Mouse (Mus musculus) testis, adult 2 months (tissue): ENCODE results near the gene Stx3.

ENCODE experiments used
- CTCF ChIP-seq: fragments of 200-500 bp; IDR thresholded peaks from 2 replicates; pipeline ENCODE4 v1.5.1; 2012; ENCODE audit warnings: low read depth, mild to moderate bottlenecking, inconsistent platforms, low read length, moderate library complexity; ENCODE audit not compliant: control insufficient read depth, insufficient read depth, insufficient replicate concordance
- POLR2A ChIP-seq: fragments of 200-500 bp; IDR thresholded peaks from 2 replicates; pipeline ENCODE4 v1.6.1; 2012; ENCODE audit warnings: low read depth, mild to moderate bottlenecking, inconsistent platforms, low read length, moderate library complexity; ENCODE audit not compliant: control insufficient read depth

DNA sequence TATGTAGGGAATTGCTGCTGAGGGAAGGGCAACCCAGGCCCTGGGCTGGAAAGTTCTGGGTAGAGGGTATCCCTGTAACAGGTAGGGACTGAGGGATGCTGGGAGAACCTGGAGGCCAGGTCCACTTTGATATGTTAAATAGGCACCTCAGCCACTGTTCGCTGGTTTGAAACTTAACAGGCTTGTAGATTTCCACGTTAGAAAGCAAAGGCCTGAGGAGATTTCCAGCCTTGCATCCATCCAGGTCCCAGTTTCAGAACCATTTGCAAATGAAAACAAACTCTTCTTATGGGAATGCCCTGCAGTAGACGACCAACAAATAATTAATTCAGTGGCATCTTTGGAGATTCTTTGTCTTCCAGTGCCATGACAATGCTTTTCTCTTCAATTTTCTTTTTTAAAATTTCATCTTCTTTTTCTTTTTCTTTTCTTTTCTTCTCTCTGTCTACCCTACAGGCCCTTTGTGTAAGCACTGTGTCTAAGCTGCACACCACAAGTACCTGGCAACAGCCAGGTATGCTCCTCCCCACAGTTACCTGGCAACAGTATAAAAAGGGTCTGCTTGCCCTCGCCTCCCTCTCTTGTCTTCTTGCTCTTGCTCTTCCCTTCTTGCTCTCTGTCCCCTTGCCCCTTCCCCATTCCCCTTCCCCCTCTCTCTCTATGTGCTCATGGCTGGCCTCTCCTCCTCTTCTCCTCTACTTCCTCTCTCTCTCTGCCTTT, 4.3 kb upstream of the Stx3 start:
- no peak for TF ChIP-seq POLR2A
- TF ChIP-seq CTCF: no peak
